Mouse (Mus musculus) heart, adult 2 months (tissue): Measurements from ENCODE around the gene Nsun5. TPM values are rescaled to one million over a fixed set of nuclear protein-coding genes. Genes with fewer than 3 reads are reported as not detected.

Experiments used
- DNase-seq, 2 experiments: peaks; one replicate each; pipeline ENCODE4 v3.0.0; 2021
- H3K27ac ChIP-seq: fragments of 200-600 bp; 2 replicates; pipeline ENCODE4 v1.8.1; 2022
- H3K27me3 ChIP-seq: fragments of 200-500 bp; 2 replicates; pipeline ENCODE4 v1.6.1; 2012; ENCODE audit warnings: mild to moderate bottlenecking, low read length, inconsistent platforms, mixed read lengths; ENCODE audit not compliant: control insufficient read depth, insufficient read depth
- H3K36me3 ChIP-seq: fragments of 200-500 bp; 2 replicates; pipeline ENCODE4 v1.6.1; 2012; ENCODE audit warnings: low read length, inconsistent platforms; ENCODE audit not compliant: control insufficient read depth, insufficient read depth
- H3K4me1 ChIP-seq: fragments of 200-500 bp; 2 replicates; pipeline ENCODE4 v1.6.1; 2011; ENCODE audit warnings: low read length; ENCODE audit not compliant: control insufficient read depth, insufficient read depth
- H3K4me3 ChIP-seq: fragments of 200-600 bp; 2 replicates; pipeline ENCODE4 v1.8.1; 2022
- H3K79me2 ChIP-seq: fragments of 200-500 bp; replicated peaks from 2 replicates; pipeline ENCODE4 v1.6.1; 2012; ENCODE audit warnings: mild to moderate bottlenecking, inconsistent platforms, low read length, moderate library complexity, mixed read lengths; ENCODE audit not compliant: control insufficient read depth, insufficient read depth
- H3K9ac ChIP-seq: fragments of 200-500 bp; 2 replicates; pipeline ENCODE4 v1.6.1; 2012; ENCODE audit warnings: low read depth, mild to moderate bottlenecking, control low read depth, inconsistent platforms, low read length, mixed read lengths
- CTCF ChIP-seq: fragments of 200-600 bp; IDR thresholded peaks from 2 replicates; pipeline ENCODE4 v1.8.1; 2022; ENCODE audit warnings: antibody characterized with exemption, mild to moderate bottlenecking, moderate library complexity
- EP300 ChIP-seq: fragments of 200-500 bp; IDR thresholded peaks from 2 replicates; pipeline ENCODE4 v1.6.1; 2011; ENCODE audit warnings: low read depth, low read length, control low read depth; ENCODE audit not compliant: insufficient read depth
- POLR2A ChIP-seq: fragments of 200-500 bp; IDR thresholded peaks from 2 replicates; pipeline ENCODE4 v1.6.1; 2011; ENCODE audit warnings: mild to moderate bottlenecking, low read depth, low read length, control low read depth; ENCODE audit not compliant: insufficient read depth
- WGBS: fragments of 180-500 bp; shearing (Covaris S2); methylation state at CpG from one replicate; pipeline ENCODE4 v1.1.7; 2018; 5-methylcytosine and 5-hydroxymethylcytosine counted together
- intact Hi-C: fragments of 180-260 bp; cut with DNase I; formaldehyde crosslinking; loops from one replicate; pipeline ENCODE4 v1.15.1; 2025
- long read RNA-seq: library from polyadenylated mRNA; stranded (forward); transcript quantifications from one replicate; pipeline ENCODE4 v2.0.0, GENCODE M21; 2021
- polyA plus RNA-seq: library from polyadenylated mRNA; depleted of rRNA; stranded (reverse); fragments of >200 nt; gene quantifications from 2 replicates; pipeline ENCODE4 v1.2.3, GENCODE M21; 2012; rRNA removed
- total RNA-seq, 2 experiments: library from RNA; stranded (reverse); gene quantifications; 2 replicates each; pipeline ENCODE4 v1.2.3; 2021

Gene Nsun5
- 10 to 100 TPM; 14.1 to 18.3 TPM for total RNA-seq
- 21.6 and 25.4 TPM in 2 replicates for polyA plus RNA-seq
- long read RNA-seq, transcript Nsun5-201 (10 exons, 2,243 nt), result major isoform, 14 of 21 reads
- long read RNA-seq, partial matches to known transcripts, result 1 of 21 reads
- long read RNA-seq, other reads (novel, unspliced or antisense), result 6 of 21 reads

GRCm38 (mm10) chr5:135369787-135370654 lies at the start of gene Nsun5:
Gene Nsun5 (plus strand): TSS chr5:135369953.
- Histone ChIP-seq H3K9ac (peak within 1 kb of the TSS; percentile 82), H3K27ac (peak within 1 kb of the TSS; percentile 79), H3K36me3 (no peaks in the 10 kb centered on the region), H3K79me2 (no peaks in the 10 kb centered on the region), H3K4me1 (no peaks in the 10 kb centered on the region), H3K27me3 (no peaks in the 10 kb centered on the region), H3K4me3 (peak within 1 kb of the TSS; percentile 90)
- TF ChIP-seq POLR2A (peak; percentile 81), EP300 (peak; percentile 76; the same call in 1 of the 2 replicates), CTCF (no peak)
- under 1% methylated on average over 64 of the region's 64 CpGs for WGBS
- intact Hi-C loops, result no loop called here
- peak; percentile 93 to 96 for DNase-seq

DNA sequence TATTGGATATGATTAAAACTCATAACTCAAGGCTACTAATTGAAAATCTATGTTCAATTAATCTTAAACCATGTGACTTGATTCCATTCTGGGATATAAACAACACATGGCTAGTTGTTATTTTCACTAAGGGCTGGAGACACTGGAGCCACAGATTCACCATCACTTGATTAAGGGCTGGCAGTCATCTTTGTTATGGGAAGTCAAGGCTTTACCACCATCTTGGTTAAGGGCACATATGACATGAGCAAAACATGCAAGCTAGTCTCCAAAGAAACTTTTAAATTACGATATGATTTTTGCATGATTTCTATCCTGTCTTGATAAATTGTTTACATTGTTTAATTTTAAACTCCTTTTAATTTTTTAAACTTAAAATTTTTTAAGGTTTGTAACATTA lies 47.6 kb upstream of the Nsun5 start:
- WGBS, result 87% methylated on average over 1 of the region's 1 CpGs
- Histone ChIP-seq H3K9ac (no peak overlapping the region), H3K36me3 (no peaks in the 10 kb centered on the region), H3K4me3 (no peak overlapping the region), H3K4me1 (no peaks in the 10 kb centered on the region), H3K27me3 (no peaks in the 10 kb centered on the region), H3K27ac (no peak overlapping the region), H3K79me2 (no peaks in the 10 kb centered on the region)
- DNase-seq, result no peak
- TF ChIP-seq CTCF (no peak), POLR2A (no peak), EP300 (no peak)
- intact Hi-C loops, result no loop called here

- Histone ChIP-seq H3K36me3 (no peaks in the 10 kb centered on the region), H3K27me3 (no peaks in the 10 kb centered on the region), H3K4me3 (no peak overlapping the region), H3K9ac (no peak overlapping the region), H3K27ac (no peak overlapping the region), H3K79me2 (no peaks in the 10 kb centered on the region), H3K4me1 (no peaks in the 10 kb centered on the region)
- TF ChIP-seq POLR2A (no peak), CTCF (no peak), EP300 (no peak)
- no peak for DNase-seq
- WGBS, result 25% methylated on average over 3 of the region's 3 CpGs
- intact Hi-C loops, result no loop called here
These were observed 43.6 kb upstream of the Nsun5 start for GRCm38 (mm10) chr5:135326121-135326659.

- intact Hi-C loops, result no loop called here
- no peak for TF ChIP-seq CTCF
- TF ChIP-seq EP300, result no peak
- TF ChIP-seq POLR2A, result no peak
- WGBS, result 74% methylated on average over 4 of the region's 4 CpGs
These were observed 40.3 kb upstream of the Nsun5 start for GRCm38 (mm10) chr5:135329471-135329870.

GRCm38 (mm10) chr5:135330201-135330600 lies 39.6 kb upstream of the Nsun5 start:
- Histone ChIP-seq H3K79me2 (no peaks in the 10 kb centered on the region), H3K4me3 (no peak overlapping the region), H3K9ac (no peak overlapping the region), H3K27ac (no peak overlapping the region), H3K4me1 (no peaks in the 10 kb centered on the region), H3K27me3 (no peaks in the 10 kb centered on the region), H3K36me3 (no peaks in the 10 kb centered on the region)
- intact Hi-C loops, result no loop called here
- no peak for DNase-seq
- TF ChIP-seq POLR2A (no peak), CTCF (no peak), EP300 (no peak)
- 77% methylated on average over 5 of the region's 5 CpGs for WGBS

More at GRCm38 (mm10) chr5:135329471-135329870, 40.3 kb upstream of the Nsun5 start:
- no peaks in the 10 kb centered on the region for H3K4me1 ChIP-seq
- H3K4me3 ChIP-seq, result no peak overlapping the region
- no peak overlapping the region for H3K9ac ChIP-seq
- no peaks in the 10 kb centered on the region for H3K27me3 ChIP-seq
- H3K79me2 ChIP-seq, result no peaks in the 10 kb centered on the region
- H3K27ac ChIP-seq, result no peak overlapping the region
- H3K36me3 ChIP-seq, result no peaks in the 10 kb centered on the region
- no peak for DNase-seq

DNA sequence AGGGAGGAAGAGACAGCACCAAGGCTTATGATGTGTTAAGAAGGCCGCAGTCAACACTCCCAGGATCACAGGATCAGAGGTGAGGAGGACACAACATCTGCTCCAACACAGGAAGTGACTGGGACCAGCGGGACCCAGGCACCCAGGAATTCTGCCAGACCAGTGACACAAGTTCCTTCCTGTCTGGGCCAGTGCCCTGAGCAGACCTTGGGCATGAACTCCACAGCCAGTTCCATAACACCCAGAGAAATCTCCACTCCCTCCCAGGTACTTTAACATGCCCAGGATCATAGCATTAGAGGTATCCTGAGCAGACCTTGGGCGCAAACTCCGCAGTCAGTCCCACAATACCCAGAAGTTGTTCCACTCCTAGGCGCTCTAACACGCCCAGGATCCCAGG lies 38.6 kb upstream of the Nsun5 start:
- intact Hi-C loops, result no loop called here
- Histone ChIP-seq H3K4me3 (no peak overlapping the region), H3K27ac (no peak overlapping the region), H3K27me3 (no peaks in the 10 kb centered on the region), H3K9ac (no peak overlapping the region), H3K36me3 (no peaks in the 10 kb centered on the region), H3K79me2 (no peaks in the 10 kb centered on the region), H3K4me1 (no peaks in the 10 kb centered on the region)
- no peak for DNase-seq
- WGBS, result 75% methylated on average over 6 of the region's 6 CpGs
- TF ChIP-seq POLR2A (no peak), EP300 (no peak), CTCF (no peak)
